8 mouse cellular contexts compared by ENCODE assay signal in the genomic region with DNA sequence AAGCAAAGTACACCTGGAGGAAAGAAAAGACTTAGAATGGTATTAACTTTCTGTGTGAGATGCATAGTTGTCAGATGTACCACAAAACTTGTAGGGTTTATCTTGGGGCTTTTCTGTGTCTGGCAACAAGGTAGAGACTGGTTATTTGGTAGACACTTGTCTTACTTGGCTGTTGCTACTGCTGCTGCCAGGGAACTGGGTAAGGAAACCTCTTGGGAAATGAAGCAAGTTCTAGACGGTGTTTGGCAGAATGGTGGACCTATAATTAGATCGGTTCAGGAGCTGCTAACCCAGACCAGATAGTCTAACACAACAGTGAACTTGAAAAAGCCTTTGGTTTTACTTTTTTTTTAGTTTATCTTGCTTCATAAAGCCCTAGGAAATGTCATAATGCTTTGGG. TPM values are rescaled to one million over a fixed set of nuclear protein-coding genes. Genes with fewer than 3 reads are reported as not detected.
A peak's percentile ranks its signal among the peaks of the same experiment; 100 is the strongest.
DNase-seq lines count a peak whose midpoint lies in the region; ATAC-seq and TF ChIP-seq lines count a peak whose summit lies in the region.

No protein-coding gene starts in this region.

- H3K4me3 ChIP-seq in kidney, postnatal 0 days (replicated peaks; ENCODE audit: low read depth, low read length): 0 out of 2 replicates have a peak overlapping the region, but pooled peaks have one; percentile 86
- H3K4me3 ChIP-seq in forebrain, embryonic 10.5 days: peak overlapping the region; percentile 68
- peak overlapping the region; percentile 62 for H3K4me3 ChIP-seq in intestine, postnatal 0 days (ENCODE audit: low read depth, low read length)
- peak overlapping the region; percentile 98 for H3K4me3 ChIP-seq in neural tube, embryonic 15.5 days (replicated peaks)

- no peak for DNase-seq in kidney, postnatal 0 days (ENCODE audit: low spot score)
- DNase-seq in kidney, postnatal 14 days: no peak
- no peak for DNase-seq in forebrain, embryonic 10.5 days (ENCODE audit: extremely low spot score, low spot score)
- no peak for DNase-seq in right cerebral cortex, postnatal 36 days (ENCODE audit: low spot score in 2 of 2)
- DNase-seq in B cell, adult 2 months: no peak

- no peak for TF ChIP-seq CTCF in kidney, postnatal 0 days (IDR thresholded peaks at IDR 0.05; ENCODE audit: low read depth)
- TF ChIP-seq CTCF in intestine, postnatal 0 days (IDR thresholded peaks at IDR 0.05; ENCODE audit: low read depth): no peak

- no peaks in the 10 kb centered on the region for H3K9me3 ChIP-seq in kidney, postnatal 0 days (replicated peaks; ENCODE audit: low read length)
- no peaks in the 10 kb centered on the region for H3K9me3 ChIP-seq in forebrain, embryonic 10.5 days
- no peaks in the 10 kb centered on the region for H3K9me3 ChIP-seq in intestine, postnatal 0 days (ENCODE audit: control insufficient read depth)
- H3K9me3 ChIP-seq in neural tube, embryonic 15.5 days (replicated peaks): no peaks in the 10 kb centered on the region

- no peak for ATAC-seq in kidney, postnatal 0 days (replicated peaks; ENCODE audit: low FRiP score, low read depth)
- no peak for ATAC-seq in intestine, postnatal 0 days
- no peak for ATAC-seq in neural tube, embryonic 15.5 days (ENCODE audit: low FRiP score)
- no peak for ATAC-seq in megakaryocyte progenitor cell, adult 5-6 weeks (replicated peaks; ENCODE audit: poor library complexity)

- 0 out of 2 replicates have a peak overlapping the region, but pooled peaks have one; percentile 85 for H3K9ac ChIP-seq in kidney, postnatal 0 days (ENCODE audit: low read depth, low read length)
- H3K9ac ChIP-seq in intestine, postnatal 0 days (ENCODE audit: low read depth, low read length): peak overlapping the region; percentile 82; the same call in 1 of the 2 replicates
- H3K9ac ChIP-seq in neural tube, embryonic 15.5 days (replicated peaks): 0 out of 2 replicates have a peak overlapping the region, but pooled peaks have one; percentile 98

- H3K4me1 ChIP-seq in kidney, postnatal 0 days (replicated peaks; ENCODE audit: insufficient read depth, low read length): peaks cover 9% of the 10 kb centered on the region; the same call in 1 of the 2 replicates
- peaks cover 25% of the 10 kb centered on the region for H3K4me1 ChIP-seq in forebrain, embryonic 10.5 days
- peaks cover 3% of the 10 kb centered on the region; the same call in 1 of the 2 replicates for H3K4me1 ChIP-seq in intestine, postnatal 0 days (replicated peaks; ENCODE audit: control insufficient read depth, insufficient read depth, low read length)
- peaks cover 30% of the 10 kb centered on the region for H3K4me1 ChIP-seq in neural tube, embryonic 15.5 days

- no peaks in the 10 kb centered on the region for H3K36me3 ChIP-seq in kidney, postnatal 0 days (ENCODE audit: insufficient read depth, low read length)
- peaks cover 41% of the 10 kb centered on the region for H3K36me3 ChIP-seq in forebrain, embryonic 10.5 days (replicated peaks)
- H3K36me3 ChIP-seq in intestine, postnatal 0 days (ENCODE audit: control insufficient read depth, insufficient read depth): no peaks in the 10 kb centered on the region; the same call in 1 of the 2 replicates
- 0 out of 2 replicates have a peak, but pooled peaks cover 2% of the 10 kb centered on the region for H3K36me3 ChIP-seq in neural tube, embryonic 15.5 days

- no peak overlapping the region for H3K27ac ChIP-seq in kidney, postnatal 0 days
- no peak overlapping the region for H3K27ac ChIP-seq in forebrain, embryonic 10.5 days
- peak overlapping the region; percentile 94 for H3K27ac ChIP-seq in intestine, postnatal 0 days (ENCODE audit: low read depth, low read length)
- no peak overlapping the region for H3K27ac ChIP-seq in neural tube, embryonic 15.5 days (replicated peaks)

- 61% methylated on average over 2 of the region's 2 CpGs for WGBS in kidney, postnatal 0 days
- 88% methylated on average over 2 of the region's 2 CpGs for WGBS in forebrain, embryonic 10.5 days
- WGBS in intestine, postnatal 0 days: 54% methylated on average over 2 of the region's 2 CpGs
- WGBS in neural tube, embryonic 15.5 days: 67% methylated on average over 2 of the region's 2 CpGs

- H3K27me3 ChIP-seq in kidney, postnatal 0 days (ENCODE audit: insufficient read depth, low read length): no peaks in the 10 kb centered on the region
- H3K27me3 ChIP-seq in forebrain, embryonic 10.5 days (ENCODE audit: poor library complexity, severe bottlenecking): no peaks in the 10 kb centered on the region
- H3K27me3 ChIP-seq in intestine, postnatal 0 days (replicated peaks; ENCODE audit: control insufficient read depth, insufficient read depth, low read length): no peaks in the 10 kb centered on the region
- H3K27me3 ChIP-seq in neural tube, embryonic 15.5 days (replicated peaks): no peaks in the 10 kb centered on the region

- H3K4me2 ChIP-seq in kidney, postnatal 0 days (ENCODE audit: low read length): peak overlapping the region; percentile 72
- peak overlapping the region; percentile 82 for H3K4me2 ChIP-seq in intestine, postnatal 0 days (replicated peaks; ENCODE audit: low read depth)
- H3K4me2 ChIP-seq in neural tube, embryonic 15.5 days: peak overlapping the region; percentile 71

RNA-seq across cellular contexts. Expression of gene Cs, which starts 1.4 kb away (rescaled TPM):
- 167 and 195 TPM in 2 replicates for polyA plus RNA-seq in kidney, postnatal 0 days (2015; fragmentation: Nextera tagmentation; extraction: Ambion mirVana)
- 256 and 265 TPM in 2 replicates for polyA plus RNA-seq in forebrain, embryonic 10.5 days (2016; fragmentation: Nextera tagmentation; extraction: Ambion mirVana)
- 248 and 266 TPM in 2 replicates for polyA plus RNA-seq in intestine, postnatal 0 days (2015; fragmentation: Nextera tagmentation; extraction: Ambion mirVana)
- polyA plus RNA-seq in neural tube, embryonic 15.5 days (2015; fragmentation: Nextera tagmentation; extraction: Ambion mirVana): 268 and 273 TPM in 2 replicates
- total RNA-seq in megakaryocyte progenitor cell, adult 5-6 weeks (2015): 172 and 181 TPM in 2 replicates
- 106 and 108 TPM in 2 replicates for total RNA-seq in megakaryocyte progenitor cell, adult 5-6 weeks (2017)

RNA-seq across cellular contexts. Expression of gene Cnpy2, which starts 16.7 kb away (rescaled TPM):
- 350 and 363 TPM in 2 replicates for polyA plus RNA-seq in kidney, postnatal 0 days (2015; fragmentation: Nextera tagmentation; extraction: Ambion mirVana)
- polyA plus RNA-seq in forebrain, embryonic 10.5 days (2016; fragmentation: Nextera tagmentation; extraction: Ambion mirVana): 253 and 256 TPM in 2 replicates
- polyA plus RNA-seq in intestine, postnatal 0 days (2015; fragmentation: Nextera tagmentation; extraction: Ambion mirVana): 254 and 273 TPM in 2 replicates
- polyA plus RNA-seq in neural tube, embryonic 15.5 days (2015; fragmentation: Nextera tagmentation; extraction: Ambion mirVana): 201 and 221 TPM in 2 replicates
- total RNA-seq in megakaryocyte progenitor cell, adult 5-6 weeks (2015): 151 and 152 TPM in 2 replicates
- total RNA-seq in megakaryocyte progenitor cell, adult 5-6 weeks (2017): 132 and 144 TPM in 2 replicates

RNA-seq across cellular contexts. Expression of gene Coq10a, which starts 29.8 kb away (rescaled TPM):
- 18.3 and 19.7 TPM in 2 replicates for polyA plus RNA-seq in kidney, postnatal 0 days (2015; fragmentation: Nextera tagmentation; extraction: Ambion mirVana)
- 9.2 and 10.1 TPM in 2 replicates for polyA plus RNA-seq in forebrain, embryonic 10.5 days (2016; fragmentation: Nextera tagmentation; extraction: Ambion mirVana)
- 21.1 and 22.3 TPM in 2 replicates for polyA plus RNA-seq in intestine, postnatal 0 days (2015; fragmentation: Nextera tagmentation; extraction: Ambion mirVana)
- polyA plus RNA-seq in neural tube, embryonic 15.5 days (2015; fragmentation: Nextera tagmentation; extraction: Ambion mirVana): 34.6 and 40.8 TPM in 2 replicates
- total RNA-seq in megakaryocyte progenitor cell, adult 5-6 weeks (2015): 13.8 and 17.6 TPM in 2 replicates
- total RNA-seq in megakaryocyte progenitor cell, adult 5-6 weeks (2017): 8.8 and 9.4 TPM in 2 replicates

RNA-seq across cellular contexts. Expression of gene Pan2, which starts 35.8 kb away (rescaled TPM):
- polyA plus RNA-seq in kidney, postnatal 0 days (2015; fragmentation: Nextera tagmentation; extraction: Ambion mirVana): 26.5 and 28.5 TPM in 2 replicates
- 42.1 and 45.3 TPM in 2 replicates for polyA plus RNA-seq in forebrain, embryonic 10.5 days (2016; fragmentation: Nextera tagmentation; extraction: Ambion mirVana)
- 11.5 and 14.0 TPM in 2 replicates for polyA plus RNA-seq in intestine, postnatal 0 days (2015; fragmentation: Nextera tagmentation; extraction: Ambion mirVana)
- polyA plus RNA-seq in neural tube, embryonic 15.5 days (2015; fragmentation: Nextera tagmentation; extraction: Ambion mirVana): 17.4 and 20.7 TPM in 2 replicates
- 16.4 and 17.4 TPM in 2 replicates for total RNA-seq in megakaryocyte progenitor cell, adult 5-6 weeks (2015)
- total RNA-seq in megakaryocyte progenitor cell, adult 5-6 weeks (2017): 12.1 and 12.2 TPM in 2 replicates

RNA-seq across cellular contexts. Expression of gene Ankrd52, which starts 38.0 kb away (rescaled TPM):
- 6.2 TPM in 2 replicates for polyA plus RNA-seq in kidney, postnatal 0 days (2015; fragmentation: Nextera tagmentation; extraction: Ambion mirVana)
- polyA plus RNA-seq in forebrain, embryonic 10.5 days (2016; fragmentation: Nextera tagmentation; extraction: Ambion mirVana): 11.1 and 13.1 TPM in 2 replicates
- polyA plus RNA-seq in intestine, postnatal 0 days (2015; fragmentation: Nextera tagmentation; extraction: Ambion mirVana): 4.0 and 4.9 TPM in 2 replicates
- polyA plus RNA-seq in neural tube, embryonic 15.5 days (2015; fragmentation: Nextera tagmentation; extraction: Ambion mirVana): 11.2 and 13.1 TPM in 2 replicates
- total RNA-seq in megakaryocyte progenitor cell, adult 5-6 weeks (2015): 48.6 and 48.9 TPM in 2 replicates
- 9.0 and 11.6 TPM in 2 replicates for total RNA-seq in megakaryocyte progenitor cell, adult 5-6 weeks (2017)
